Mouse (Mus musculus): ENCODE results near the gene Tmc8.

DNA sequence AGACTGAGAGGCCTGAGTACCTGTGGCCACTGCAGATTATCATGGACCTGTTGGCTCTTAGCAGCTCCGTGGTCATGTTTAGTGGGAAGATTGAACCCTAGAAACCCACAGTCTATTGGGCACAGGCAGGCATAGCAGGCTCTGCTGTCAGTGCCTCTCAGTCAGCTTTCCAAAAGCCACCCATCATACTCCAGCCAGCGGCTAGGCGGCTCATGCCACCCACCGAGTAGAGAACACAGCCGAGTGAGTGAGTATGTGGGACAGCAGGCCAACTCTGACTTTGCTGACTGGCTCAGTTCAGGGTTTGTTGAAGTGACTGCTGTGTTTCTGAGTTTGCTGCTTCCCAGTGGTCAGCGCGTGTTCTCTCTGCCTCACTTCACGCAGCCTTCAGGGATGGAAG, 39.6 kb upstream of the Tmc8 start:
- TF ChIP-seq EP300 (optimal IDR thresholded peaks at IDR 0.05): no peak
- no peak for TF ChIP-seq CTCF (IDR thresholded peaks at IDR 0.05; ENCODE audit: low read depth)
